Mouse (Mus musculus) midbrain, embryonic 10.5 days (tissue): ENCODE results near the gene Mgll. TPM values are rescaled to one million over a fixed set of nuclear protein-coding genes. Genes with fewer than 3 reads are reported as not detected.

ENCODE experiments used
- DNase-seq: peaks from one replicate; pipeline ENCODE4 v3.0.0-alpha.2; 2017; ENCODE audit warnings: low spot score
- H3K27ac ChIP-seq: fragments of 300-500 bp; sonication (generic); replicated peaks from 2 replicates; pipeline ENCODE4 v1.5.1; 2016; ENCODE audit warnings: mild to moderate bottlenecking
- H3K27me3 ChIP-seq: fragments of 300-500 bp; sonication (generic); 2 replicates; pipeline ENCODE4 v1.6.1; 2016; ENCODE audit warnings: low read depth, mild to moderate bottlenecking; ENCODE audit not compliant: poor library complexity, severe bottlenecking
- H3K36me3 ChIP-seq: fragments of 300-500 bp; sonication (generic); 2 replicates; pipeline ENCODE4 v1.6.1; 2016; ENCODE audit warnings: mild to moderate bottlenecking, moderate library complexity
- H3K4me1 ChIP-seq: fragments of 300-500 bp; sonication (generic); 2 replicates; pipeline ENCODE4 v1.6.1; 2016
- H3K4me3 ChIP-seq: fragments of 300-500 bp; sonication (generic); 2 replicates; pipeline ENCODE4 v1.5.1; 2016; ENCODE audit warnings: mild to moderate bottlenecking, moderate library complexity
- H3K9me3 ChIP-seq: fragments of 300-500 bp; sonication (generic); replicated peaks from 2 replicates; pipeline ENCODE4 v1.6.1; 2016; ENCODE audit warnings: mild to moderate bottlenecking
- WGBS: fragments of 180-500 bp; shearing (Covaris S2); methylation state at CpG from one replicate; pipeline ENCODE4 v1.1.7; 2016; 5-methylcytosine and 5-hydroxymethylcytosine counted together
- polyA plus RNA-seq: library from polyadenylated mRNA; unstranded; fragments of >200 nt; fragmentation: Nextera tagmentation; extraction: Ambion mirVana; gene quantifications from 2 replicates; pipeline ENCODE4 v1.2.1, GENCODE M21; 2016

The Mgll gene
- polyA plus RNA-seq, 1 experiment from 2014 or later, result 3.9 TPM

DNA sequence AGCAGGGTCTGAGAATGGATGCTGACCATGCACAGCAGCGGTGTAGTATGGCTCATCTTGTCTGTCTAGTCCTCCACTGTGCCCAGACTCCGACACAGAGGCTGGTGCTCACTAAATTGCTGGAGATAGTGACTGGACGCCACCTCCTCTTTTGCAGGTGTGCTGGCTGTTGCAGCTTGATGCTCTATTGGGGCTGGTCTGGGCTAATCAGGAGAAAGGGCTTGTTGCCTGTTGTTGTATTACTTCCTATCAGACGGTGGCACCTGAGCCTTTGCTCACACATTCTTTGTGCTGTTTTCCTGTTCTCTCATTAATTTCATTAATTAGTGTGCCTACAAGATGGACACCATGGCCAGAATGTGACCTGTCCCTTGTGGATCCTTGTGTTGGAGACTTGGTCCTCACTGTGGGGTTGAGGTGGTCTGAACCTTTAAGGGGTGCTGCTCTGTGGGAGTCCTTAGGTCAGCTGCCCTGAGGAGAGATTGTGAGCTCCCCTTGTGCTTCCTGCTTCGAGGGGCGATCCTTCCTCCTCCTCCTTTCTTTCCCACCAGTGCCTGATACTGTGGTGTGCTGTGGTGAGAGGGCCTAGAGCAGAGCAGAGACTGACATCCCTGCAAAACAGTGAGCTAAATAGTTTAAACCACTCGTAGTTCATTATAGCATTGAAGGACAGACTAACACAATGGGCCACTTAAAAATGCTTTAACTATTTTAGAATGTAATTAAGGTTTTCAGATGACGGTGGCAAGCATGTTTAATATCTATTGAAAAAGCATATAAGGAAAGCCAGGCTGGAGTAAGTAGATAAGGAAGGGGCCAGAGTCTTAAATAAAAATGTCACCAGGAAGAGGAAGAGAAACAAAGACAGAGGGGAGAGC lies 15.6 kb upstream of the Mgll start:
- H3K27ac ChIP-seq, result no peak overlapping the region
- no peaks in the 10 kb centered on the region for H3K4me1 ChIP-seq
- H3K9me3 ChIP-seq, result no peaks in the 10 kb centered on the region
- H3K27me3 ChIP-seq, result no peaks in the 10 kb centered on the region
- WGBS, result 81% methylated on average over 8 of the region's 8 CpGs
- no peak for DNase-seq
- no peak overlapping the region for H3K4me3 ChIP-seq
- H3K36me3 ChIP-seq, result no peaks in the 10 kb centered on the region

DNA sequence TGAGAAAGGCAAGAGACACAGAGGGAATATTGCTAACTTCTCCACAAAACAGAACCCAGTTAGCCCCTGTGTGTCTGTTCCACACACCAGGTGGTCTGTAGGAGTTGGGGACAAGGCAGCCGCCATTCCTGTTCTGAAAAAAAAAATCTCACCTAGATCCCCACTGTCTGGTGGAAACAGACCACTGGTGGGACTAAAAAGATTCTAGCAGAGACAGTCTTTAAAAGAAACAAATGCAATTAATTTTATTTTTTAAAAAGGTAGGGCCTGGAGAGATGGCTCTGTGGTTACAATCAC lies 15.0 kb upstream of the Mgll start:
- no peaks in the 10 kb centered on the region for H3K9me3 ChIP-seq
- no peaks in the 10 kb centered on the region for H3K36me3 ChIP-seq
- no peak overlapping the region for H3K4me3 ChIP-seq
- H3K27ac ChIP-seq, result no peak overlapping the region
- 80% methylated on average over 1 of the region's 1 CpGs for WGBS
- no peaks in the 10 kb centered on the region for H3K4me1 ChIP-seq
- no peaks in the 10 kb centered on the region for H3K27me3 ChIP-seq
- no peak for DNase-seq

DNA sequence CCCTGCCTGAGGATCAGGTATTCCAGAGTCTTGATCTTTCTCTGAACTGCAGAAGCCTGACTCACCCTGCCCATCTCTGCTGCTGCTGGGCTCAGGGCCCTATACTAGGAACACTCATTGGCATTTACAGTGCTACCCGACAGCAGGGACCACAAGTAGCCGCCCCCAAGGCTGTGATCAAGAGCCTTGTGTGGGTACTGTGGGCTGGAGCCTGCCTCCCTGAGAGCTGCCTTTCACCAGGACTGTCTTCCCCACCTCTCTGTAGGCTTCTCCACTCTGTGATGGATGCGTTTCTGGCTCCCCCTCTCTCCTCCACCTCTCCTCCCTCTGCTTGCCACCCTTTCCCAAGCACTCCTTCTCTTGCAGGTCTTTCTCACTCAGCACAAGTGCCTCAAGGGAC lies 12.9 kb upstream of the Mgll start:
- peaks cover 11% of the 10 kb centered on the region for H3K4me1 ChIP-seq
- H3K36me3 ChIP-seq, result no peaks in the 10 kb centered on the region
- WGBS, result 86% methylated on average over 3 of the region's 3 CpGs
- H3K4me3 ChIP-seq, result no peak overlapping the region
- no peak overlapping the region for H3K27ac ChIP-seq
- DNase-seq, result no peak
- H3K9me3 ChIP-seq, result no peaks in the 10 kb centered on the region
- H3K27me3 ChIP-seq, result no peaks in the 10 kb centered on the region

DNA sequence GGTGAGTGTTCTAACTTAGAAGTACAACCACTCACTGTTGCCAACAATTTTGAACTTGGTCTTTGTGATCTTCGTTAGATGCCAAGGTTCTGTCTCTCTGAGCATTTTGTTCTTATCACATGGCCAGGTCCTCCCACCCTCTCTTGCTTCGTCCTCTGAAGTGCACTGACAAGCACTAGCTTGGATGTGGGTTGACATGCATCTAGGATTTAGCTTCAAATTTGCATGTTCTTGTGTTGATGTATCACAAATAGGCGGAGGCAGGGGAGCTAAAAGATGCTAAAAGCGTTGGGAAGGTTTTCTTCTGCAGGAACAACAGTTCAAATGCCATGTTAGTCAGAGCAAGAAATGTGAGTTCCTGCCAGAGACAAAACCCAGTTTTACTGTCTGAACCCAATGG lies 12.1 kb upstream of the Mgll start:
- DNase-seq, result no peak

DNA sequence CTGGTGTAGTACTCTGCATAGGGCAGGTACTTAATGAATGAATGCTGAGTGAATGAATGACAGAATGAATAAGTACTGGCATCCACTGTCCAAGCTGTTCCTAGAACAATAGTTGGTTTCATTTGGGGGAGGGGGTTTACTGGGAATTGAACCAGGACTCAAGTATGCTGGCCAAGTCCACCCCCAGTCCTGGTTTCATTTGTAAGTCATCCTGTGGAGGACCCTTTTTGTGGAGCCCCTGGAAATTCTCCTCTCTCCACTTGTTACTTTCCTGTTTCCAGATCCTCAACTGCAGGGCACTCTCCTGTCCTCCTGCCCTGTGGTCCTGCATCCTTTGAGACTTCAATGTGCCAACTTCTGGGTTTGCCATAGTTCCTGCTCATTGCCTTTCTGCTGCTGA lies 10.9 kb upstream of the Mgll start:
- Histone ChIP-seq H3K27ac (no peak overlapping the region), H3K4me1 (peaks cover 15% of the 10 kb centered on the region), H3K4me3 (no peak overlapping the region), H3K27me3 (no peaks in the 10 kb centered on the region), H3K36me3 (no peaks in the 10 kb centered on the region), H3K9me3 (no peaks in the 10 kb centered on the region)
- DNase-seq, result no peak

More for the DNA sequence above, 12.1 kb upstream of the Mgll start:
- Histone ChIP-seq H3K36me3 (no peaks in the 10 kb centered on the region), H3K4me3 (no peak overlapping the region), H3K27me3 (no peaks in the 10 kb centered on the region), H3K4me1 (peaks cover 11% of the 10 kb centered on the region), H3K9me3 (no peaks in the 10 kb centered on the region), H3K27ac (no peak overlapping the region)
- WGBS, result 84% methylated on average over 4 of the region's 4 CpGs

DNA sequence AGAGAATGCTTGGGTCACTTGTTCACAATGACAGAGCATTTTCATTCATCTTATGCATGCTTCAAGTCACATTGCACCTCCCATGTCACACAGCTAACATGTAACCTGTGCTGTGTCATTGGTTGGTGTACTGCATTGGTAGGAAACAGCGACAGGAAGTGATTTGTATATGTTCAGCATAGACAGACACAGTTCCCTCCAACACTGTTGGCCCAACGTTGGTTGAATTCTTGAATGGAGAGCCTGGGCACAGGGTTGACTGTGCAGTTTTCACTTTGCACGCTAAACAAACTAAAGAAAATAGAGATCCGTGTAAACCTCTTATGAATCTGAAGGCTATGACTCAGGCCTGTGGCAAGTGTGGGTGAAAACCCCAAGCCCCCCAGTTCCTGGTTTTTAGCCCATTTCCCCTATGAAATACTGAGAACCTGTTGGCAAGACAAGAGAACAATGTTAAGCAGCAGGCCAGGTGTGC lies 10.0 kb upstream of the Mgll start:
- DNase-seq, result no peak
- Histone ChIP-seq H3K4me3 (no peak overlapping the region), H3K9me3 (no peaks in the 10 kb centered on the region), H3K27me3 (no peaks in the 10 kb centered on the region), H3K36me3 (no peaks in the 10 kb centered on the region), H3K4me1 (peaks cover 15% of the 10 kb centered on the region), H3K27ac (no peak overlapping the region)
- WGBS, result 94% methylated on average over 4 of the region's 4 CpGs

DNA sequence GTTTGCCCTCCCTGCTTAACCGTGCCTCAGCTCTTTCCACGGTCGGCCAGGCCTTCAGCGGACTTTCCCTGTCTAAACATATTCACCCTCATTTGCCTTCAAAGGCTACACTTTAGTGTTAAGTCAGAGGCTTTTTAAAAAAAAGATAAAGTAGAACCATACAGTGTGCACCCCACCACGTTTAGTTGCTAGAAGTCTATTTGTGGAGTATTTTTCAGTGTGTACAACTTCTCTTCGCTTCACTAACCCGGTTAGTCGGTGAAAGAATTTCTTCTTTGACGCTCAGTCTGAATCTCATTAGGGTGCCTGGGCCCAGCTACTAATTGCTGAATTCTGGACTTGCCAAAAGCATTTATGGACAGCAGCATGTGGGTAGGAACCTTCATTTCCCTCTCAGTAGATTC lies 8.8 kb upstream of the Mgll start:
- no peak overlapping the region for H3K4me3 ChIP-seq
- no peaks in the 10 kb centered on the region for H3K27me3 ChIP-seq
- no peaks in the 10 kb centered on the region for H3K9me3 ChIP-seq
- DNase-seq, result no peak
- H3K36me3 ChIP-seq, result no peaks in the 10 kb centered on the region
- 58% methylated on average over 9 of the region's 9 CpGs for WGBS
- peaks cover 15% of the 10 kb centered on the region for H3K4me1 ChIP-seq
- H3K27ac ChIP-seq, result no peak overlapping the region

DNA sequence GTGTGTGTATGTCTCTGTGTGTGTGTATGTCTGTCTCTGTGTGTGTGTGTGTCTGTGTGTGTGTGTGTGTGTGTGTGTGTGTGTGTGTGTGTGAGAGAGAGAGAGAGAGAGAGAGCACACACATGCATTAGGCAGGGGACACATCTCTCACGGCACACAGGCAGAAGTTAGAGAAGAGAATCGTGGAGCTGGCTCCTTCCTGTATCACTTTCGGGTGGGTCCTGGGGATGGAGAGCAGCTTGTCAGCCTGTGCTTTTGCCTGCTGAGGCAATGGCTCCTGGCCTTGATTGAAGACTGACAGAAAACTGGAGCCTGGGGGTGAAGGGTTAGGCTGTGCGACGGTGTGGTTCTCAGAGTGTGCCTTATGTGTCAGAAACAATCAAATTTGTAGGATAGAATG lies 8.2 kb upstream of the Mgll start:
- Histone ChIP-seq H3K4me3 (no peak overlapping the region), H3K36me3 (no peaks in the 10 kb centered on the region), H3K4me1 (peaks cover 19% of the 10 kb centered on the region), H3K27ac (no peak overlapping the region), H3K27me3 (no peaks in the 10 kb centered on the region), H3K9me3 (no peaks in the 10 kb centered on the region)
- no peak for DNase-seq
- 67% methylated on average over 5 of the region's 5 CpGs for WGBS

DNA sequence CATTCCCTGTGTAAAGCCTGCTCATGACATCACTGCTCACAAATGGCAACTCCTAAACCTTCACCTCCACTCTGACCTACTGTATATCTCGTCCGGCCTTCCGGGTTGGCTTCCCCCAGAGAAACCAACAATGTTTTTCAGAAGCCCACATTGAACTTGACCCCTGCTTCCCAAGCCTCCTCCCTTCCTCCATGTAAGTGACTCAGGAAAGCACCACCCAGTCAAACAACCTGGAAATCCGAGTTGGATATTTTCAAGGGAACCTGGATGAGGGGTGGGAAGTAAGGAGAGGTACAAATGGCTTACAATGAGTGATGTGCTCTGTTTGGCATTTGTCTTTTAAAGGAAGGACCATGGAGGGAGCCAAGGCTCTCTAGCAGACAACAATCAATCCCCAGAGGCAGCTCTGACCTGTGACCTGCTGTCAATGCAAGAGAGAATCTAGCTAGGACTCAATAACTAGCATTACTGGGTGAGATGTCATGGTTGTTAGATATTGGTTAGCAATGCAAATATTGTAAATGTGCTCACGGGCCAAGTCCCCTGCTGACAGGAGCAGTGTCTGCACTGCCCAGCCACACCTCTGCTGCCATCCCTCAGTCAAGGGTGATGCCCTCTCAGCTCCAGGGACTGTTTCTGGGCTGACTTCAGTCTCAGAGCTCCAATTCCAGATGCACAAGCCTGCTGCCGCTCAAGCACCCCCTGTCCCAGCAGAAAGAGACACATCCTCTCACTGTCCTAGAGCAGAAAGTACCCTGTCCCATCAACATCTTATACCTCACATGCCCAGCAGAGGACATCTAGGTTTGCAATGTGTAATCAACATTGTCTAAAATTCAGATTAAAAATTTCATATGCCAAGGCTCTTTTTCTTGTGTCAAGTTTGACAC lies 6.8 kb upstream of the Mgll start:
- Histone ChIP-seq H3K4me1 (peaks cover 19% of the 10 kb centered on the region), H3K36me3 (no peaks in the 10 kb centered on the region), H3K4me3 (no peak overlapping the region), H3K27me3 (peaks cover 13% of the 10 kb centered on the region), H3K9me3 (no peaks in the 10 kb centered on the region), H3K27ac (no peak overlapping the region)
- 77% methylated on average over 6 of the region's 6 CpGs for WGBS
- no peak for DNase-seq

DNA sequence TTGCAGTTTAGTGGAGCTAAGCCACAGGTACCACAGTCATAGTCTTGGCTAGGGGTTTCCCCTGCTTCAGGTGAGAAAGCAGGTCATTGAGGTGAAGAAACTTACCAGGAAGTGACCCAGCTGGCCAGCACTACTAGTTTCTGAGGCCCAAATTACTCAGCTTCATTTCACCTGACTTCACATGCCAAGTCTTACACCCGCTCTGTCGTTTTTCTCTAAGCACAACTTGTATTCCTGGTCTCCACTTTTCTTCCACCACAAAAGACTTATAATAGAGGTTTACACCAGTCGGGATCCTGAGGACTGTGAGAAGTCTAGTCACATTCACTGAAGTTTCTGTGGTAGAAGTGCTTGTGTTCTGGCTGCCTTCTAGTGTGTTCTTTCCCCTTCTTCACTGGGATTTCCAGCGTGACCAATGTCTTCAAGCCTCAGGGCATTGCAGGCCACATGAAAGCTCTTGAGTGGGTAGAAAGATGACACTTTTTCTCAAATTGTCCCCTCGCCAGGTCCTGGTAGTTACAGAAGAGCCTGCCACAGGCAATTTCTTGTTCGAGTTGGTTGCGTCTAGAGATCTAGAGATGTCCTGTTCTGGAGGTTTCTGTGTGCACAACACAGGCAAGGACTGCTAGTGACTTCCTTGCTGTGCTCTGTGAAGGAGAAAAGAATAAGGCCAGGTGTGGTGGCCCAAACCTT lies 6.0 kb upstream of the Mgll start:
- H3K27ac ChIP-seq, result no peak overlapping the region
- DNase-seq, result no peak
- H3K9me3 ChIP-seq, result no peaks in the 10 kb centered on the region
- H3K36me3 ChIP-seq, result no peaks in the 10 kb centered on the region
- no peak overlapping the region for H3K4me3 ChIP-seq
- peaks cover 19% of the 10 kb centered on the region for H3K4me1 ChIP-seq
- peaks cover 21% of the 10 kb centered on the region for H3K27me3 ChIP-seq
- 91% methylated on average over 7 of the region's 7 CpGs for WGBS

DNA sequence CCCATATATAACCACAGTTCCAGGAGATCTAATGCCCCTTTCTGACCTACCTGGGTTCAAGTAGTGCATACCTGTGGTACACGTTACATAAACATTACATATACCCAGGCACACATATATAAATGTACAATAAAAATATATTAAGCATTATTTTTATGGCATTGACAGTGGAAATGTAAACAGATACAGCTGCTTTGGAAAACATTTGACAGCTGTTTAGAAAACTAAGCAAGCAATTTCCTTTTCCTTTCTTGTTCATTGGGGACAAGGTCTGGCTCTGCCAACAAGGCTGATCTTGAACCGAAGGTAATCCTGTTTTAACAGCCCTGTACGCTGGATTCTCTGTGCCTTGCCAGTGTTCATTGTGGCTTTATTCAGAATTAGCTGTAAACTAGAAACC lies 3.2 kb upstream of the Mgll start:
- WGBS, result 84% methylated on average over 3 of the region's 3 CpGs
- Histone ChIP-seq H3K36me3 (no peaks in the 10 kb centered on the region), H3K27me3 (peaks cover 50% of the 10 kb centered on the region)

DNA sequence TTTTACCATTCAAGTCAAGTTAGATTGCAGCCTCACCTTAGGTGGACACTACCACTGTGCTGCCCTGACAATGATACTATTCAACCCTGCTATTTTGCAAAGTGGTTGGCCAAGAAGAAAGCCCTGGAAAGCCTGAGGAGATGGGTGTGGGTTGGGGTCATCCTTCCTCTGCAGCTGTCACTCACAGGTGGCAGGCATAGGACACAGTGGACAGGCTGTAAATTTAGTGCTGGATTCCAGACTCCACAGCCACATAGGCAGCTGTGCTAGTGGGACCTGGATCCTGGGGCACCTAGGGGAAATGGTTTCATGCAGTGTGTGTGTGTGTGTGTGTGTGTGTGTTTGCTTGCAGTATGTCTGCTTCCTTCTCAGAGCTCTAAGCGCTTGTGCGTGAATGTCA lies 1.3 kb upstream of the Mgll start:
- Histone ChIP-seq H3K9me3 (no peaks in the 10 kb centered on the region), H3K4me3 (no peak overlapping the region), H3K27ac (no peak overlapping the region), H3K36me3 (no peaks in the 10 kb centered on the region), H3K4me1 (peaks cover 16% of the 10 kb centered on the region), H3K27me3 (peaks cover 68% of the 10 kb centered on the region)
- 90% methylated on average over 2 of the region's 2 CpGs for WGBS
- DNase-seq, result no peak

More for the DNA sequence above, 3.2 kb upstream of the Mgll start:
- no peak overlapping the region for H3K27ac ChIP-seq
- peaks cover 21% of the 10 kb centered on the region for H3K4me1 ChIP-seq
- H3K9me3 ChIP-seq, result no peaks in the 10 kb centered on the region
- DNase-seq, result no peak
- H3K4me3 ChIP-seq, result no peak overlapping the region
